Mouse (Mus musculus) left cerebral cortex, adult 8-10 months (tissue): ENCODE measurements around the gene Kcne4. TPM values are rescaled to one million over a fixed set of nuclear protein-coding genes. Genes with fewer than 3 reads are reported as not detected.

Experiments
- DNase-seq, 2 experiments: peaks; one replicate each; pipeline ENCODE4 v3.0.0; 2022; ENCODE audit warnings: low spot score in 2 of 2
- total RNA-seq, 4 experiments: library from RNA; stranded (reverse); gene quantifications; 2 replicates each; pipeline ENCODE4 v1.2.4; 2022

Gene Kcne4
- total RNA-seq, result 1 to 10 TPM in 3 of 4 experiments, under 1 TPM in 1; 0.79 to 2.1 (median 1.2) TPM

DNA sequence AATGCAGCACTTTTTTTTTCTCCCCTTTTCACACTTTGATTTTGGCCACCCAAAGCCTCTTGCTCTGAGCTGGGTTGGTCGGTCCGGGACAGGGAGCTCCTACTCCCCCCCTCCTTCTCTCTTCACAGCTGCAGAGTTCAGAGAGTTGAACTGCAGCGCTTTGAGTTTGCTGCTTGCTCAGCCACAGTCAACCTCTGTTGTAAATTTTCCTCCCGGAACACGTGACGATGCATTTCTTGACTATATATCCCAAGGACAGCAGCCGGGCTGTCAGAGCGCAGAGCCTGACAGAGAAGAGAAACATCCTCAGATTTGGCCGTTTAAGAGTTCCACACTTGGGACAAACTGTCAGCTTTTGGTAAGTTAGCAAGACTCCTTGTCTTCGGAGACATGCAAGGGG lies at the start of gene Kcne4:
Gene Kcne4, plus strand, starts transcription at position 120 of the 400 bp plus-strand sequence.
- no peak for DNase-seq

GRCm38 (mm10) chr1:78781899-78782298 lies 34.7 kb upstream of the Kcne4 start:
- no peak for DNase-seq

GRCm38 (mm10) chr1:78784936-78785335 lies 31.6 kb upstream of the Kcne4 start:
- DNase-seq, result peak in 1 of 2 experiments; percentile 49

GRCm38 (mm10) chr1:78789744-78790143 lies 26.8 kb upstream of the Kcne4 start:
- DNase-seq, result no peak

GRCm38 (mm10) chr1:78807428-78807827 lies 9.1 kb upstream of the Kcne4 start:
- no peak for DNase-seq

- no peak for DNase-seq
Observed at GRCm38 (mm10) chr1:78809819-78810218, 6.7 kb upstream of the Kcne4 start.

GRCm38 (mm10) chr1:78810904-78811303 lies 5.7 kb upstream of the Kcne4 start:
- DNase-seq, result no peak

GRCm38 (mm10) chr1:78811975-78812490 lies 4.5 kb upstream of the Kcne4 start:
- no peak for DNase-seq

GRCm38 (mm10) chr1:78817756-78818155 lies 1.2 kb downstream of the Kcne4 start:
- no peak for DNase-seq

DNA sequence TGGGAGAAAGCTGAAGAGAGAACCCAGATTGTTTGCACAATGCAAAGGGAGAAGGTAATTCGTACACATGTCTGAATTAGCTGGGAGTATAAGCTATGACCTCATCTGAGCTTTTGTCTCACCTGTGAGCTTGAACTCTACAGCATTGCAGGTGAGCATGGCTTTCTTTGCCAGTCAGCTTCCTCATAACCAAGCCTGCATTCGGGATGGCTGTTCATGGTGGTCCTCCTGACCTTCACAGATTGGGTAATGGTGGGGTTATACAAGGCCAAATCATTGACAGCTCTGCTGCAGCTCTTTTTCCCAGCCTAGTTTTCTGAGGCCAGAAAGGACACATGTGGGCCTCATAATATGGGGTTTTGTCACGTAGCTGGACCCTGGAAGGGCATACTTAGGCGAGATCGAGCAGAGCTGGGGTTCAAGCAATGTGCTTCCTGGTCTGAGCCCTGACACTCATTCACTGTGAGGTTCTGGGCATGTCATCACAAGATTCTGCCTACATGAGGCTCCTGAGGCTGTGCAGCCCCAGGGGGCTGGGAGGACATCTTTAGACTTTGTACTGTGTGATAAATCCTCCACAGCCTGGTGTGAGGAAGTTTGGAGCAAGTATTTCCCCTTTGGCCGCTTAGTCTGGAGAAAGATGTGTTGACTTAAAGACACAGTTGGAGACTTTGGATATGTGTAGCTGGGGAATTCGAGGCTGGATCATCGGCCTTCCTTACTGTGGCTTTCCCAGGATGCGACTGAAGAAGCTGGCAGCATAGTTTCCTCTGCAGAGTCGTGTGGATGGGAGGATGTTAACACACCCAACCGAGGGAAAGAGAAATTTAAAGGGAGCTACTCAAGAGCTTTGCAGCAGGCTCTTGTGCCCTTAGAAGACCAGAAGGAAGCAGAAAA lies 2.3 kb downstream of the Kcne4 start:
- DNase-seq, result no peak

GRCm38 (mm10) chr1:78819592-78819991 lies 3.0 kb downstream of the Kcne4 start:
- no peak for DNase-seq

DNA sequence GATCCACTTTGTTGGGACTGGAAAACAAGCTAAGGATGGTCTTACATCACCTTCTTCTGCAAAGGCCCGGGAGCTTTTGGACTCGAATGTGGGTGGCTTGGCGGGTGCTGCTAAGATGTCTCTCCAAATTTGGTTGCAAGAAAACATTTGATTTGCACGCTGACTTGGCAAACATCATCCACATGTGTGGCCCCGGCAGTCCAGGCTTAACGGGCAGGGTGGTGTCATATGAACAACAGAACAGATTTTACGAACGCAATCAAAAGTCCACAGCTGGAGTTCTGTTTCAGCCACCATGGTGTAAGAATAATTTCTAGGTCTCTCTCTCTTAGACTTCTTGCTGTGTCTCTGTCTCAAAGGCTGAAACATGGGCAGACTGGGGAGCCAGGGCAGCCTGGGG lies 3.6 kb downstream of the Kcne4 start:
- DNase-seq, result no peak

DNA sequence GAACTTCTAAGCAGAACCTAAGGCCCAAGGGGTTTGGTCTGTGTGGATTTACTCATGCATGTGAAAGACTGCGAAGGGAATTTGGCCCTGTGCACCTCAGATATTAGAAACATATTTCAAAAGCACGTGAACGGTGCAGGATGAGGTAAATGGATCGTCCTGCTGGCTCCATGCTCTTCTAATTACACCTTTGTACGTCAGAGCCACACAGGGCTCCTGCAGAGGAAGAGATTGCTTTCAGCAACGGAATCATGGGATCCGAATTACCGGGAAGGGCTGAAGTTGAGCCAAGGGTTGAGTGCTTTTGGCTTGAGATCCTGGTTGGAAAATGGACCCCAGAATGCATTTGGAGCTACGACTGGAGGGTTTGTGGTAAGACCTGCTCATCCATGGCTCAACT lies 4.6 kb downstream of the Kcne4 start:
- DNase-seq, result no peak

- DNase-seq, result no peak
Observed at GRCm38 (mm10) chr1:78821733-78822430, 5.3 kb downstream of the Kcne4 start.

DNA sequence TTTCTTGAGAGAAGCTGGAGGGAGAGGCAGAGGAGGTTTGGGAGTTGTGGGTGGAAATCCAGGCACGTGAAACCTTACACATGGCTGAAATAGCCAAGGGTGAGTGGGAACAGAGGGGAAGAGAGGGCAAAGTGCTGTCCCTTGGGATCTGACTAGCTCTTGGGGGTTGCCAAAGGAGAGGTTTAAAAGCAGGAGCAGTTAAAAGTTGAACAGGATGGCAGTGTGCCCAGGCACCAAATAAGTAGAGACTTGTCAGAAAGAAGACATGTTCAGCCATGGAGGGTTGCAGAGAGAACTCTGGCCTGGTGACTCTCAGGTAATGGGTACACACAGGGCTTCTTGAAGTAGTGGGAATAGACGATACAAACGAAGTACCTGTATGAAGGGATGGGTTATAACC lies 8.7 kb downstream of the Kcne4 start:
- DNase-seq, result no peak

- DNase-seq, result no peak
Observed at GRCm38 (mm10) chr1:78838468-78838867, 21.9 kb downstream of the Kcne4 start.

GRCm38 (mm10) chr1:78840769-78841168 lies 24.2 kb downstream of the Kcne4 start:
- no peak for DNase-seq

GRCm38 (mm10) chr1:78845661-78846060 lies 29.1 kb downstream of the Kcne4 start:
- no peak for DNase-seq

GRCm38 (mm10) chr1:78846471-78846870 lies 29.9 kb downstream of the Kcne4 start:
- no peak for DNase-seq

DNA sequence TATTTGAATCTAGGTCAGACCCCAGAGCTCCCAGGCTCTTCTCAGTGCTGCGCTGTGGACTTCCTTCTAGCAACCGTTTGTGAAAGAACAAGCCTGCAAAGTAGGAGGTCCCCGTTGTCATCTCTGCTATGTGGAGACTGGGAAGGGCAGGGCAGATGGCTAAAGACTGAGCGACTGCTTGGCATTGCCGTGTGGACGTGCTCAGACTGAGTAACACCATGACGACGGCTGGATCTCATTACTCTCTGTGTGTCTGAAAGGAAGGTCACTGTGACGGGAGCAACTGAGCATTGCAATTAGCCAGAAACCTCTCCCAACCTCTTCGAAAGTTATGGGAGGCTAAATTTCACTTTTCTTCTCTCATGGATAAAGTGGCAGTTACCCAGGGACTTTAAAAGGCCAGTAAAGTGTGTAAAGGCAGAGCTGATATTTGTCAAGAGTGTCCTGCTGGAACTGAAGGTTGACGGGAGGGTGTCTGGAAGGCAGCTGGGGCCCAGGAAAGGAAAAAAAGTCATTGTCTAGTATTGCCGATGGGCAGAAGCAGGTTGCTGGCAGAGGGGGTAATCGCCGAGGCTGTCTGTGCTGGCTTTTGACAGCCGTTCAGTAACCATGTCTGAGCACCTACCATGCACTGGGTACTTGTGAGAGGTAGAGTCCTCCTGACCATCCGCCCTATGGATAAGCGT lies 36.0 kb downstream of the Kcne4 start:
- DNase-seq, result peak in 1 of 2 experiments; percentile 18

DNA sequence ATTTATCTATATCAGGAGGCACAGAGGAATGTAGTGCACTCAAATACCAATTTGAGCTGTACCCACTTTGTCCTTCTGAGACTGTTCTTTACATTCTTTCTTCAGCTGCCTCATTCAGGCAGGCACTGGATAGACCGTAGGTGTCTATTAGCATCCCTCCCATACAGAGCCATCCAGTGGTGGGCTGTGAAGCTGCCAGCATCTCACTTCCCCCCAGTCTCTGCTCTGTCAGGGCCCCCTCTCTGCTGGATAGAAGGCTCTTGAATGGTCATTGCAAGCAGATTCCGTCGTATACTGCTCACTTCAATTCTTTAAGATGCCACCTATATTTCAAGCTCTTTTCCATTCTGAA lies 36.5 kb downstream of the Kcne4 start:
- DNase-seq, result no peak

DNA sequence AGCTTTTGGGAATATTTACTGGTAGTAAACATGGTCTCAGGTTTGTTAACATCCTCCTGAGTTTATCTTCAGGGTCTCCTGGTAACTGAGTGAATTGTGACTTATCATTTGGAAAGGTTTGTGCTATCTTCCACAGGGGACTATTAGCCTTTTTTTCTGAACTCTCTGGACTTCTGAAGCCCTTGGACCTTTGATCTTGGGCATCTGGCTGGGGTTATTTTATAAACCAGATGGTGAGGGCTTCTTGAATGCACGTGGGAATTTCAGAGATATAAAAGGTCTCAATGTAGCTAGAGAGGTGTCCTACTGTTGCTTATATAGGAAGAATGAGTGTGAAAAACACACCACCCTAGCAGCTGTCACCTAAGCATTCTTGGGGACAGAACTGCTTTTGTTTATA lies 37.7 kb downstream of the Kcne4 start:
- no peak for DNase-seq
